Mouse (Mus musculus): ENCODE measurements at regions not wholly inside any gene's neighbourhood (a gene's known extent, or its start where the extent isn't known, plus 50 kb on each side); places are given as distances from the start of the nearest gene placed in this dataset.

DNA sequence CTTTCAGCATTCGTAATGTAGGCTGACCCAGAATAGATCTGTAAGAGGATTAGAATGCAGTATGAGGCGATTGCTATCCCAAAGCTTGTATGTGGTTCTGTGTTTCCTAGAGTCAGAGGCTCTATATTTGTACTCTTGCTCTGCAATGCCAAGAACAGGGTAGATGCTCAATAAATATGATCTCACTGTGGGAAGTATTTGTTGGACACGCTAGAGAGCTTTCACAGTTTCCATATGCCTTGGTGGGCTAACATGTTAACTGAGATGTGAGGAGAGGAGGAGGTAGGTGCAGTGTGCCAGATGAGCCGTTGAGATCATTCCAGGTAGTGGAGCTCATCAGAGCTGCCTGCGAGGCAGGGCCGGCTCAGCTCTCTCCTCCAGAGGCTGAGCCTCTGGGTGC lies 163.1 kb downstream of the Sec16b start:
- no peaks in the 10 kb centered on the region for H3K27me3 ChIP-seq (ENCODE audit: control insufficient read depth, insufficient read depth, low read length)
- no peak overlapping the region for H3K27ac ChIP-seq (ENCODE audit: insufficient read depth, low read depth, low read length)
- no peaks in the 10 kb centered on the region for H3K36me3 ChIP-seq (ENCODE audit: control insufficient read depth, insufficient read depth, low read length)
- TF ChIP-seq CTCF (IDR thresholded peaks at IDR 0.05; ENCODE audit: extremely low read depth, insufficient read length, insufficient replicate concordance, low read depth, low read length) (no peak), POLR2A (IDR thresholded peaks at IDR 0.05; ENCODE audit: low read depth, low read length) (no peak)
- 83% methylated on average over 6 of the region's 6 CpGs for WGBS
- no peak overlapping the region for H3K4me3 ChIP-seq (ENCODE audit: low read depth, low read length)
- H3K4me1 ChIP-seq (ENCODE audit: control insufficient read depth, insufficient read depth, insufficient read length, low read length): no peaks in the 10 kb centered on the region

DNA sequence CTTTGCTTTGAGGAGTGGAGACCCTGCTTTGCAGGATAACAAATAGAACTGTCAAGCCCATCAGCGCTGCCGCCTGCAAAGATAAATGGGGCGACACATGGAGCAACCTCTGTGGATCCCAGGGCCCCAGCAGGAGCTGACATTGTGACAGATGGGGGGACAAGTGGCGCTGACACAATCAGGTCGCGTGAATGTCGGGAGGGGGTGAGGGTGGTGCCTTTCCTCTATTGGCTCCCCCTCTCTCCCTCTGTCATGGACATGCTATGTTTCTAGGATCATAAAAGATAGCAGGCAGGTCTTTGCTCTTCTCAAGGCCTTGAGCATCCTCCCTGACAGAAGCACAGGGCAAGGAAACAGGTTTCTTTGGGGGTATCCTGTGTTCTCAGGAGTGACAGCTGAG lies 177.8 kb downstream of the Sec16b start:
- H3K27me3 ChIP-seq (ENCODE audit: control insufficient read depth, insufficient read depth, low read length): no peaks in the 10 kb centered on the region
- no peak overlapping the region for H3K27ac ChIP-seq (ENCODE audit: insufficient read depth, low read depth, low read length)
- 66% methylated on average over 7 of the region's 7 CpGs for WGBS
- H3K4me3 ChIP-seq (ENCODE audit: low read depth, low read length): no peak overlapping the region
- no peaks in the 10 kb centered on the region for H3K4me1 ChIP-seq (ENCODE audit: control insufficient read depth, insufficient read depth, insufficient read length, low read length)
- no peaks in the 10 kb centered on the region for H3K36me3 ChIP-seq (ENCODE audit: control insufficient read depth, insufficient read depth, low read length)
- TF ChIP-seq POLR2A (IDR thresholded peaks at IDR 0.05; ENCODE audit: low read depth, low read length): no peak
- TF ChIP-seq CTCF (IDR thresholded peaks at IDR 0.05; ENCODE audit: extremely low read depth, insufficient read length, insufficient replicate concordance, low read depth, low read length): no peak

DNA sequence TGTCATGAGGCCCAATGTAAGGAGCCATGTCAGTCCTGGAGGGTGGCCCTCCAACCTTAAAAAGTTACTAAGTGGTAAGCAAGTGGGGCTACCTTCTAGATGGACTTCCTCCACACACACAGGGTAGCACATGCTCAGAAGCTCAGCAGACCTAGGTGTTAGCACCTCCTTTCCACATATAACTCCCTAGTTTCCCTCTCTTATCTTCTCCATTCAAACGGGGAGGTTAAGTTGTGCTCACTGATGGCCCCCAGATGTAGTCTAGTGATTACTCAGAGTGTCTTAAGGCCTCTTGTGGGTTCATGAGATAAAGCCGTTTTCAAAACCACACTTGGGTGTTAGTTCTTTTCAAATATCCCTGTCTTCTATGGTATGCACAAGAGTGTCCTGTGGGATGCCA lies 188.7 kb downstream of the Sec16b start:
- H3K27ac ChIP-seq (ENCODE audit: insufficient read depth, low read depth, low read length): no peak overlapping the region
- H3K4me1 ChIP-seq (ENCODE audit: control insufficient read depth, insufficient read depth, insufficient read length, low read length): no peaks in the 10 kb centered on the region
- no peaks in the 10 kb centered on the region for H3K36me3 ChIP-seq (ENCODE audit: control insufficient read depth, insufficient read depth, low read length)
- no peak for TF ChIP-seq CTCF (IDR thresholded peaks at IDR 0.05; ENCODE audit: extremely low read depth, insufficient read length, insufficient replicate concordance, low read depth, low read length)
- no peak for TF ChIP-seq POLR2A (IDR thresholded peaks at IDR 0.05; ENCODE audit: low read depth, low read length)
- no peak overlapping the region for H3K4me3 ChIP-seq (ENCODE audit: low read depth, low read length)
- 38% methylated on average over 2 of the region's 2 CpGs for WGBS
- H3K27me3 ChIP-seq (ENCODE audit: control insufficient read depth, insufficient read depth, low read length): no peaks in the 10 kb centered on the region

DNA sequence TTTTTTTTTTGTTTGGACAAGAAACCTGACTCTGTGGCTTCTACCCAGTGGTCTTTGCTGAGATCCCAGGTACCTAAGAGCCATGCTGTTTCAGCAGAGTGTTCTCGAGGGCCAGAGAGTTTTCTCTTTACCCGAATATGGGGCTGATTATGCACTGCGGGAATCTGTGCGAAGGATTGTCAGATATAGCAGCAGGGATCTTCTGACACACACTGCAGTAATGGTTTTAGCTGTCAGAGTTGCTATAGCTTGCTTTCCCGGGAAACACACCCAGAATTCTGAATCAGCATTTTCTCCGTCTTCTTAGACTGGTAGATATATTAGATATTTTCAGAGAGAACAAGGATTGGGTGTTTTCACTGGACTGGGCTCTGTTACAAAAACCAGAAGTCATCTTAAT lies 197.1 kb downstream of the Sec16b start:
- 71% methylated on average over 6 of the region's 6 CpGs for WGBS
- no peaks in the 10 kb centered on the region for H3K4me1 ChIP-seq (ENCODE audit: control insufficient read depth, insufficient read depth, insufficient read length, low read length)

DNA sequence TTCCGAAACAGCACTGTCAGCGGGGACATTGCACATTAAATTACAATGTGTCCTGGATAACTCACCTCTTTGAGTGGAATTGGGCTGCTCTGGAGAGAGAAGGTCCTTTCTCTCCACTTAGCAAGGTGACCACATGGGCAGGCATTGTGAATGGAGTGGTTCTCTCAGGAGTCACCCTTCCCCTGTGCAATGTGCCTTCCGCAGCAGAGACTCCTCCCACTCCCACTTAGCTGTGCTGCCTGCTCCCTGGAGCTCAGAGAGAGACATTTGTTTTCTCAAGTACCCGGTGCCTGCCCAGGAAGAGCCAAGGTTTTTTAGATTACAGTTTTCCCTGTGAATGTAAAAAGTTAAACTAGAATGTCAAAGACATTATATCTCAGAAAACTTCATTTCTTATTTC lies 198.8 kb downstream of the Sec16b start:
- 48% methylated on average over 4 of the region's 4 CpGs for WGBS
- H3K36me3 ChIP-seq (ENCODE audit: control insufficient read depth, insufficient read depth, low read length): no peaks in the 10 kb centered on the region
- no peak for TF ChIP-seq POLR2A (IDR thresholded peaks at IDR 0.05; ENCODE audit: low read depth, low read length)
- no peak for TF ChIP-seq CTCF (IDR thresholded peaks at IDR 0.05; ENCODE audit: extremely low read depth, insufficient read length, insufficient replicate concordance, low read depth, low read length)
- no peak overlapping the region for H3K27ac ChIP-seq (ENCODE audit: insufficient read depth, low read depth, low read length)
- no peak overlapping the region for H3K4me3 ChIP-seq (ENCODE audit: low read depth, low read length)
- H3K4me1 ChIP-seq (ENCODE audit: control insufficient read depth, insufficient read depth, insufficient read length, low read length): no peaks in the 10 kb centered on the region
- H3K27me3 ChIP-seq (ENCODE audit: control insufficient read depth, insufficient read depth, low read length): no peaks in the 10 kb centered on the region

More for the DNA sequence above, 197.1 kb downstream of the Sec16b start:
- TF ChIP-seq POLR2A (IDR thresholded peaks at IDR 0.05; ENCODE audit: low read depth, low read length) (no peak), CTCF (IDR thresholded peaks at IDR 0.05; ENCODE audit: extremely low read depth, insufficient read length, insufficient replicate concordance, low read depth, low read length) (no peak)
- no peaks in the 10 kb centered on the region for H3K27me3 ChIP-seq (ENCODE audit: control insufficient read depth, insufficient read depth, low read length)
- H3K36me3 ChIP-seq (ENCODE audit: control insufficient read depth, insufficient read depth, low read length): no peaks in the 10 kb centered on the region
- no peak overlapping the region for H3K27ac ChIP-seq (ENCODE audit: insufficient read depth, low read depth, low read length)
- H3K4me3 ChIP-seq (ENCODE audit: low read depth, low read length): no peak overlapping the region

DNA sequence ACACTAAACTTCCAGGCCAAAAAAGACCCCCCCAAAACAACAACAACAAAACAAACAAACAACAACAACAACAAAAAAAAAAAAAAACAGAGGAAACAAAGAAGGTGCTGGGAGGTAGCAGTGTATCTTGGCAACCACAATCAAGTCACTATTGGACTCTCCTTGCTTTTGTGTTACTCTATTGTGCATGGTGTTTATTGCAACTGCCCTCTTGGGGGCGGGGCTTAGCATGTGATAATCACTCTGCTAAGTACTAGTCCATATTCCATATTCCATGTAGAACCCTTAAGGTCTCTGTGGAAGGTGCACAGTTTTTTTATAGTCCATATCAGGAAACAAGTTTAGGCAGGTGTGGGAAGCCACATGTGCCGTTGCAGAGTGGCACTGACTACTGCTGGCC lies 200.7 kb downstream of the Sec16b start:
- H3K4me3 ChIP-seq (ENCODE audit: low read depth, low read length): no peak overlapping the region
- TF ChIP-seq CTCF (IDR thresholded peaks at IDR 0.05; ENCODE audit: extremely low read depth, insufficient read length, insufficient replicate concordance, low read depth, low read length) (no peak), POLR2A (IDR thresholded peaks at IDR 0.05; ENCODE audit: low read depth, low read length) (no peak)
- no peak overlapping the region for H3K27ac ChIP-seq (ENCODE audit: insufficient read depth, low read depth, low read length)
- H3K36me3 ChIP-seq (ENCODE audit: control insufficient read depth, insufficient read depth, low read length): no peaks in the 10 kb centered on the region
- no peaks in the 10 kb centered on the region for H3K27me3 ChIP-seq (ENCODE audit: control insufficient read depth, insufficient read depth, low read length)
- H3K4me1 ChIP-seq (ENCODE audit: control insufficient read depth, insufficient read depth, insufficient read length, low read length): no peaks in the 10 kb centered on the region
- 68% methylated on average over 2 of the region's 2 CpGs for WGBS

DNA sequence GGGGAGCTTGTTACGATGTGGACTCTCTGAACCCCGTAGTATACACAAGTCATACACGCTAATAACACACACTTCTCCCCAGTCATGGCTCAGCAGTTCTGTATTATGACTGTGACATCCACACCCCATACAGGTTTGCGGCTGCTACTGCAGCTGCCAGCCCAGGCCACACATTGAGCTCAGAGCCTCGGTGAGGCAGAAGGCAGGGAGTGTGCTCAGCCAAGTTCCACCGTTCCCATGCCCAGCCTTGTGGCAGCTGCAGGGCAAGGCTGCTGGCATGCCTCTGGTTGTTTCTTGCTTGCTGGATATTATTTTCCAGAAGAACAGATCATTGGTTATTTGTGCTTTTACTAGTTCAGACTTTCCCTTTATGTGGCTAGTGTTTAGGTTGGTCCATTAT lies 202.6 kb downstream of the Sec16b start:
- 82% methylated on average over 6 of the region's 6 CpGs for WGBS
- no peak overlapping the region for H3K27ac ChIP-seq (ENCODE audit: insufficient read depth, low read depth, low read length)
- H3K27me3 ChIP-seq (ENCODE audit: control insufficient read depth, insufficient read depth, low read length): no peaks in the 10 kb centered on the region
- TF ChIP-seq CTCF (IDR thresholded peaks at IDR 0.05; ENCODE audit: extremely low read depth, insufficient read length, insufficient replicate concordance, low read depth, low read length): no peak
- no peak for TF ChIP-seq POLR2A (IDR thresholded peaks at IDR 0.05; ENCODE audit: low read depth, low read length)
- no peaks in the 10 kb centered on the region for H3K36me3 ChIP-seq (ENCODE audit: control insufficient read depth, insufficient read depth, low read length)
- no peaks in the 10 kb centered on the region for H3K4me1 ChIP-seq (ENCODE audit: control insufficient read depth, insufficient read depth, insufficient read length, low read length)
- no peak overlapping the region for H3K4me3 ChIP-seq (ENCODE audit: low read depth, low read length)

DNA sequence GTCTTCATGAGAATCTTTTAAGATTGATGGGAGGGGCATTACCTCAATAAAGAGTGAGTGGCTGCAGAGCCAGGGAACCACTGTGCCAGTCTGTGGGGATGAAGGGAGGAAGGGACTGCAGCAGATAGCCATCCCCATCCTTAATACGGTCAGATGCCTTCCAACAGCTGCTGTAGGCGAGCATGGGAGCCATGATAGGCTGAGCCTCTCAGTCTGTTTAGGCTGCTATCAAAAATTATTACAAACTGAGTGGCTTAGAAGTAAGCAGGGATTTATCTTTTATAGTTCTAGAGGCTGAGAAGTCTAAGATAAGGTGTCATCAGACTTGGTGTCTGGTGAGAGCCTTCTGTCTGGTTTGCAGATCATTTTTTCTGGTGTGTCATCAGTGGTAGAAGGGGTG lies 204.3 kb downstream of the Sec16b start:
- 61% methylated on average over 2 of the region's 2 CpGs for WGBS
- no peak for TF ChIP-seq CTCF (IDR thresholded peaks at IDR 0.05; ENCODE audit: extremely low read depth, insufficient read length, insufficient replicate concordance, low read depth, low read length)
- TF ChIP-seq POLR2A (IDR thresholded peaks at IDR 0.05; ENCODE audit: low read depth, low read length): no peak
- H3K27ac ChIP-seq (ENCODE audit: insufficient read depth, low read depth, low read length): no peak overlapping the region
- no peak overlapping the region for H3K4me3 ChIP-seq (ENCODE audit: low read depth, low read length)
- H3K4me1 ChIP-seq (ENCODE audit: control insufficient read depth, insufficient read depth, insufficient read length, low read length): no peaks in the 10 kb centered on the region
- no peaks in the 10 kb centered on the region for H3K27me3 ChIP-seq (ENCODE audit: control insufficient read depth, insufficient read depth, low read length)
- no peaks in the 10 kb centered on the region for H3K36me3 ChIP-seq (ENCODE audit: control insufficient read depth, insufficient read depth, low read length)

Measured in small intestine, adult 2 months (tissue).